Mouse (Mus musculus): ENCODE results near the gene Fchsd2. TPM values are rescaled to one million over a fixed set of nuclear protein-coding genes. Genes with fewer than 3 reads are reported as not detected.

The Fchsd2 gene
- polyA plus RNA-seq, 1 experiment from 2014 or later = 22.1 TPM

DNA sequence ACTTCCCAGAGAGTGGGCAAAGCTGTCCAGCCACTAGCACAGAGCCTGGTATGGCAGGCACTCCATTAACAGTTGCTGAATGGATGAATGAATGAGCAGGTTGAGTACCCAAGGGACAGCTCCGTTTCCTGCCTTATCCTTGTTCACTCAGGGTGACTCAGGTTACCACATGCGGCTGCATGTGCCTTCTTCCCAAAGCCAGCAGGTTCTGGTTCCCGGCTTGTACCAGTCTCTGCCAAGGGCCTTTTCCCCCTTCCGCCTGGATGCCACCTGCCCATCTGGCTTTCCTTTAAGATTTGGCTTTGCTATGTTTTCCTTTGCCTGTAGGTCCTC is 238.1 kb downstream of the Fchsd2 start:
- Histone ChIP-seq H3K4me2 (ENCODE audit: low read depth, severe bottlenecking) (no peak overlapping the region), H3K4me1 (ENCODE audit: control insufficient read depth, insufficient read depth, low read length) (no peaks in the 10 kb centered on the region), H3K9ac (ENCODE audit: low read length) (no peak overlapping the region), H3K27me3 (ENCODE audit: control insufficient read depth, insufficient read depth, low read length) (no peaks in the 10 kb centered on the region), H3K27ac (replicated peaks; ENCODE audit: low read depth, low read length) (no peak overlapping the region), H3K4me3 (ENCODE audit: low read depth, low read length) (no peak overlapping the region), H3K9me3 (ENCODE audit: control insufficient read depth, low read length) (no peaks in the 10 kb centered on the region), H3K36me3 (ENCODE audit: control insufficient read depth, insufficient read depth, low read length) (no peaks in the 10 kb centered on the region)
- WGBS = 78% methylated on average over 4 of the region's 4 CpGs
- no peak for DNase-seq (ENCODE audit: low spot score)
- ATAC-seq (ENCODE audit: insufficient number of reproducible peaks, low FRiP score, low TSS enrichment, low read depth) = no peak

DNA sequence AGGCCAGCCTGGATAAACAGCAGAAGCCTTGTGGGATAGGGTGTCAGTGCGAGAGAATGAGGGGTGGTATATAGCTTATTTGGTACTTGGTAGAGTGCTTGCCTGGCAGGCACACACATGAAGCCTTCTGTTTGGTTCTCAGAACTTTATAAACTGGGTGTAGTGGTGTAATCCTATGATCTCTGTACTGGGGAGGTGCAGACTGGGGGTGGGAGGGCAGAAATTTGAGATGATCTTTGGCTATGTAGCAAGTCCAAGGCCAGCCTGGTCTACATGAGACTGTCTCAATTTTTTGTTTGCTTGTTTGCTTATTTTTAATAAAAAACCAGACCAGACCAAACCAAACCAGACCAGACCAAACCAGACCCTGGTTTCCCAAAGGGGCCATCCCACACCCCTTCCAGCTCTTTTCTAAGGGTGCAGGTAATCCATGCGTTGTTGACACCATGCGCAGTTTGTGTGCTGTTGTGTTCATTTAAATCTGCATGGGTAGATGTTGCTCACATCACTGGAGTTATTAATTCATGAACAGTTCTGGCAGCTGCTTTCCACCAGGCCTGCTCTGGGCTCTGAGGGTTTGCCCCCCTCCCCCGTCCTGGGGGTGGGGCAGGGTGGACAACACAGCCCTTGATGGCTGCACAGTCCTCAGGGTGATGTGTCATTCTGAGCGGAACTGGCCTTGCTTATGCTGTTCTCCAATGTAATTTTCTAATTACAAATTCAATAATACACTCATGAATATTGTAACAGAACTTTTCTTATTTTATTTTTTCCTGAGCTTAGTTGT is 239.6 kb downstream of the Fchsd2 start:
- 85% methylated on average over 5 of the region's 5 CpGs for WGBS
- no peak for ATAC-seq (ENCODE audit: insufficient number of reproducible peaks, low FRiP score, low TSS enrichment, low read depth)
- H3K4me2 ChIP-seq (ENCODE audit: low read depth, severe bottlenecking) = no peak overlapping the region
- H3K4me1 ChIP-seq (ENCODE audit: control insufficient read depth, insufficient read depth, low read length) = no peaks in the 10 kb centered on the region
- no peak overlapping the region for H3K9ac ChIP-seq (ENCODE audit: low read length)
- H3K27me3 ChIP-seq (ENCODE audit: control insufficient read depth, insufficient read depth, low read length) = no peaks in the 10 kb centered on the region
- H3K9me3 ChIP-seq (ENCODE audit: control insufficient read depth, low read length) = no peaks in the 10 kb centered on the region
- no peak for DNase-seq (ENCODE audit: low spot score)
- H3K27ac ChIP-seq (replicated peaks; ENCODE audit: low read depth, low read length) = no peak overlapping the region
- no peak overlapping the region for H3K4me3 ChIP-seq (ENCODE audit: low read depth, low read length)
- H3K36me3 ChIP-seq (ENCODE audit: control insufficient read depth, insufficient read depth, low read length) = no peaks in the 10 kb centered on the region

Other genes with a start within 250 kb of the Fchsd2 start
- gene Relt, start 229.4 kb upstream of the Fchsd2 start, polyA plus RNA-seq (2014; fragmentation: Nextera tagmentation; extraction: Ambion mirVana) = 2.6 and 4.1 TPM in 2 replicates
- gene Arhgef17, start 160.8 kb upstream of the Fchsd2 start, polyA plus RNA-seq (2014; fragmentation: Nextera tagmentation; extraction: Ambion mirVana) = 12.6 and 13.6 TPM in 2 replicates
- 1.6 and 2.5 TPM in 2 replicates for gene P2ry6, start 118.2 kb upstream of the Fchsd2 start, polyA plus RNA-seq (2014; fragmentation: Nextera tagmentation; extraction: Ambion mirVana)
- gene P2ry2, start 80.0 kb upstream of the Fchsd2 start, polyA plus RNA-seq (2014; fragmentation: Nextera tagmentation; extraction: Ambion mirVana) = 0.40 and 0.88 TPM in 2 replicates
- gene Atg16l2, start 209.4 kb downstream of the Fchsd2 start, polyA plus RNA-seq (2014; fragmentation: Nextera tagmentation; extraction: Ambion mirVana) = 14.9 and 17.7 TPM in 2 replicates
- gene Stard10, start 224.2 kb downstream of the Fchsd2 start, polyA plus RNA-seq (2014; fragmentation: Nextera tagmentation; extraction: Ambion mirVana) = 15.4 and 17.8 TPM in 2 replicates